Mouse (Mus musculus) hindbrain, postnatal 0 days (tissue): ENCODE data around the gene Ifi27l2b. TPM values are rescaled to one million over a fixed set of nuclear protein-coding genes. Genes with fewer than 3 reads are reported as not detected.
A peak's percentile ranks its signal among the peaks of the same experiment; 100 is the strongest.

ENCODE experiments used
- ATAC-seq: fragments of 200-750 bp; cut with Nextera tagmentation; 2 replicates; pipeline ENCODE4 v1.8.0; 2017; ENCODE audit warnings: mild to moderate bottlenecking, moderate TSS enrichment, moderate library complexity
- DNase-seq: peaks from one replicate; pipeline ENCODE4 v3.0.0-alpha.2; 2015; ENCODE audit warnings: low spot score
- H3K27ac ChIP-seq: fragments of 300-500 bp; sonication (generic); 2 replicates; pipeline ENCODE4 v1.5.1; 2014; ENCODE audit warnings: mild to moderate bottlenecking
- H3K27me3 ChIP-seq: fragments of 300-500 bp; sonication (generic); 2 replicates; pipeline ENCODE4 v1.6.1; 2014; ENCODE audit warnings: low read length, mixed read lengths; ENCODE audit not compliant: insufficient read depth
- H3K36me3 ChIP-seq: fragments of 300-500 bp; sonication (generic); 2 replicates; pipeline ENCODE4 v1.6.1; 2014; ENCODE audit warnings: low read length, mixed read lengths; ENCODE audit not compliant: insufficient read depth
- H3K4me1 ChIP-seq: fragments of 300-500 bp; sonication (generic); 2 replicates; pipeline ENCODE4 v1.6.1; 2014; ENCODE audit warnings: antibody characterized with exemption, low read length, mixed read lengths; ENCODE audit not compliant: insufficient read depth
- H3K4me2 ChIP-seq: fragments of 300-500 bp; sonication (generic); 2 replicates; pipeline ENCODE4 v1.6.1; 2014; ENCODE audit warnings: low read depth, mild to moderate bottlenecking, low read length, moderate library complexity, mixed read lengths
- H3K4me3 ChIP-seq: fragments of 300-500 bp; sonication (generic); 2 replicates; pipeline ENCODE4 v1.5.1; 2014; ENCODE audit warnings: low read length
- H3K9ac ChIP-seq: fragments of 300-500 bp; sonication (generic); replicated peaks from 2 replicates; pipeline ENCODE4 v1.6.1; 2014; ENCODE audit warnings: mild to moderate bottlenecking, low read length, moderate library complexity, mixed read lengths
- H3K9me3 ChIP-seq: fragments of 300-500 bp; sonication (generic); 2 replicates; pipeline ENCODE4 v1.6.1; 2016; ENCODE audit warnings: low read length, mixed read lengths
- CTCF ChIP-seq: IDR thresholded peaks from 2 replicates; pipeline ENCODE4 v1.5.1; 2016; ENCODE audit warnings: antibody characterized with exemption, control low read depth, low read depth
- WGBS: fragments of 180-500 bp; shearing (Covaris S2); extraction: QIAGEN DNeasy Blood & Tissue Kit; methylation state at CpG from one replicate; pipeline ENCODE4 v1.1.7; 2014; 5-methylcytosine and 5-hydroxymethylcytosine counted together
- polyA plus RNA-seq: library from polyadenylated mRNA; unstranded; fragments of >200 nt; fragmentation: Nextera tagmentation; extraction: Ambion mirVana; gene quantifications from 2 replicates; pipeline ENCODE4 v1.2.1, GENCODE M21; 2015
- total RNA-seq: library from RNA; depleted of rRNA; stranded (reverse); fragments of >200 nt; gene quantifications from 2 replicates; pipeline ENCODE4 v1.2.3, GENCODE M21; 2014; rRNA removed

Ifi27l2b gene
- total and polyA plus RNA-seq, 2 experiments from 2014 or later = not detected

DNA sequence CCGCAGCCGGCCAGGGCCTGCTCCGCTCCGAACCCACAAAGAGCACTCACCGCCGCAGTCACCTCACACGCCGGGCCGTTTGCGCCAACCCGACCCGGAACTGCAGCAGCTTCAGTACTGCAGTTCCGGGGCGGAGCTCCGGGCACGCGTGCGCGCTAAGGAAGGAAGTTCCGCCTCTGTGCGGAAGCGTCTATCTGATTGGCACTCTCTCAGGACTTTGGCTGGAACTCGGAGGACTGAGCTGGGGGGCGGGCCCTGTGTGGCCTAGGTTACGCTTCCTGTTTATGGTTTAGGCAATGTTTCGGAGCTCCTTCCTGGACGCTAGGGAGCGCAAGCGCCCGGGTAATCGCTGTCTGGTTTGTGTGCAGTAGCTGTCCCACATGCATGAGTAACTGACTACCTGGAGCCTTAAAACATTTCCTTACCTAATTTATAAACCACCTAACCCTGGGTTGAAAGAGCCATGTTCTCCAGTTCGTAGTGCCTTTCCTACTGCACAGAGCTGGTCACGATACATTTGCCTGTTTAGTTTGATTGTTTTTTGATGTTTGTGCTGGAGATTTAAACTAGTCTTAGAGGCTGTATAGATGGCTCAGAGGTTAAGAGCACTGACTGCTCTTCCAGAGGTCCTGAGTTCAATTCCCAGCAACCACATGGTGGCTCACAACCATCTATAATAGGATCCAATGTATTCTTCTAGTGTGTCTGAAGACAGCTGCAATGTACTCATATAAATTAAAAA, 31.1 kb downstream of the Ifi27l2b start, which contains the start of gene Ddx24:
TSS of gene Ddx24 (minus strand) at position 102 of the 742 bp plus-strand sequence.
- Histone ChIP-seq H3K9ac (peak within 1 kb of the TSS; percentile 83), H3K4me2 (peak within 1 kb of the TSS; percentile 96), H3K4me1 (peaks cover 23% of the 10 kb centered on the region), H3K36me3 (peaks cover 4% of the 10 kb centered on the region; the same call in 1 of the 2 replicates), H3K27me3 (no peaks in the 10 kb centered on the region), H3K4me3 (peak within 1 kb of the TSS; percentile 98), H3K9me3 (no peaks in the 10 kb centered on the region), H3K27ac (peak within 1 kb of the TSS; percentile 90)
- 1% methylated on average over 33 of the region's 33 CpGs for WGBS
- DNase-seq (peak; percentile 99), ATAC-seq (peak; percentile 99)
- peak; percentile 88 for TF ChIP-seq CTCF

DNA sequence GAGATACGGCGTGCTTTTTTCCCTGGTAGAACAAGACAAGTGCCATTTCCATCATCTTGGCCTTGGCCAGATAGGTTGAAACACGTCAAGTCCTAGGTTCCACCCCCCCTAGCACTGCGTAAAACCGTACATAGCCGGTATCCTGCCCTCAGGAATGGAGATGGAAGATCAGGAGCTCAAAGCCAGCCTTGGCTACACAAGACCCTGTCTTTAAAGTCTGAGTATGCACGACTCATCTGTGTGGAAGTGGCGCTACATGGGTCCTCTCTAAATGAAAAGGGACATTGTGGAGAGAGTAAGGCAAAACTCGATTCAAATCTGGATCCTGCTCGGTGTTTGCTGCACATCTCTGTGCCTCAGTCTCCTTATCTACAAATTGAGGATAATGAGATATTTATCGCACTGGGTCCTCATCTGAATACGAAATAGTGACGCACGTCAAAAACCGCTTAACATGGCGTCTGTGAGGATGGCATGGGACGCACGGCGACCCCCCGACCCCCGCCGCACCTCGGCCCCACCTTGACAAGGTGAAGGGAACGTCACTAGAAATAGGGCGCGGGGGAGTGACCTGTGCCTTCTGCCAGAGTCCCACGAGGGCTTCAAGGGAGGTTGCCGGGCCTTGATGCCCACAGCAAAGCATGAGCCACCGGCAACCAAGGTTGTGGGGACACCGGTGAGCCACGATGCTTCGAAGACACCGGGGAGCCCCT, 31.9 kb downstream of the Ifi27l2b start:
- peak; percentile 68 for ATAC-seq
- Histone ChIP-seq H3K9ac (peak overlapping the region; percentile 83), H3K9me3 (no peaks in the 10 kb centered on the region), H3K36me3 (peaks cover 4% of the 10 kb centered on the region; the same call in 1 of the 2 replicates), H3K4me3 (peak overlapping the region; percentile 98), H3K4me1 (peaks cover 23% of the 10 kb centered on the region), H3K4me2 (peak overlapping the region; percentile 96), H3K27me3 (no peaks in the 10 kb centered on the region), H3K27ac (peak overlapping the region; percentile 90)
- no peak for TF ChIP-seq CTCF
- 11% methylated on average over 33 of the region's 33 CpGs for WGBS
- peak; percentile 27 for DNase-seq

DNA sequence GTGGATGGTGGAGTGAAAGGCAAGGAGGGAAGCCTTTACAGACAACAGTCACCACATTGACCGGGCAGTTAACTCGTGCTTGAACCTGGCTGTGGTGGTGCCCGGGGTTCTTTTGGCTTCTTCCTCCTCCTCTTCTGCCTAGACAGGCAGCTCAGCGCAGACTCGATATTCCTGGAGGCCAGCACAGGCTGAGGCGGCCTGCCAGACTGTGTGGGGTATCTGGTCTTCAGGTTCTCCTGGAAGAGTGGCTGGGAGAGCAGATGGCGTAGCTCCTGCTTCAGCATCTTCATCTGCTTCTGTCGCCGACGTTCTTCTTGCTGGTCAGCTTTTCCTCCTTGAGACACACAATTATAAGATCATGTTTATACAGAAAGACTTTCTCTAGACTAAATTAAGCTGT, 48.9 kb downstream of the Ifi27l2b start:
- Histone ChIP-seq H3K9me3 (no peaks in the 10 kb centered on the region), H3K4me3 (no peak overlapping the region), H3K4me1 (no peaks in the 10 kb centered on the region), H3K27ac (no peak overlapping the region), H3K4me2 (no peak overlapping the region), H3K36me3 (peaks cover 80% of the 10 kb centered on the region), H3K27me3 (no peaks in the 10 kb centered on the region), H3K9ac (no peak overlapping the region)
- ATAC-seq = no peak
- WGBS = 95% methylated on average over 10 of the region's 10 CpGs
- DNase-seq = no peak
- no peak for TF ChIP-seq CTCF

DNA sequence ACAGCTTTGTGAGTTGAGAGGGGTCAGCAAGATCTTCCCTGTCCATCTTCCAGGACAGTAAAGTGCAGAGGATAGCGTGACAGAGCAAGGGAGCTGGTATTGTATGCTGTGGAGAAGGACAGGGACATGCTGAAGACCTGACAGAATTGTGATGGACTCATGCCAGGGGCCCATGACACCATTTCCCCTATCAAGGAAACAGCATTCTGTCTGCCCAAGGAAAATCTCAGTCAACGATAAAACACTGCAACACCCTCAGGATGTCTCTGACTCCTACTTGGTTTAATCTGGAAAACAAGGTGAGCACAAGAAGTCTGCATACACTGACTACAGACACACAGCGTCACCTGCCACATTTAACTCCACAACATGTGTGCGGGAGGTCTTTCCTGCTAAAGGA, 49.3 kb downstream of the Ifi27l2b start, which contains the start of gene 9330161L09Rik:
TSS of gene 9330161L09Rik (minus strand) at position 101 of the 400 bp plus-strand sequence.
- 97% methylated on average over 4 of the region's 4 CpGs for WGBS
- no peak within 1 kb of the TSS for H3K4me3 ChIP-seq
- ATAC-seq (no peak), DNase-seq (no peak)
- no peak for TF ChIP-seq CTCF
- H3K9ac ChIP-seq = no peak within 1 kb of the TSS
- no peak within 1 kb of the TSS for H3K27ac ChIP-seq
- H3K27me3 ChIP-seq = no peaks in the 10 kb centered on the region
- no peaks in the 10 kb centered on the region for H3K9me3 ChIP-seq
- no peaks in the 10 kb centered on the region for H3K4me1 ChIP-seq
- no peak within 1 kb of the TSS for H3K4me2 ChIP-seq
- H3K36me3 ChIP-seq = peaks cover 80% of the 10 kb centered on the region

DNA sequence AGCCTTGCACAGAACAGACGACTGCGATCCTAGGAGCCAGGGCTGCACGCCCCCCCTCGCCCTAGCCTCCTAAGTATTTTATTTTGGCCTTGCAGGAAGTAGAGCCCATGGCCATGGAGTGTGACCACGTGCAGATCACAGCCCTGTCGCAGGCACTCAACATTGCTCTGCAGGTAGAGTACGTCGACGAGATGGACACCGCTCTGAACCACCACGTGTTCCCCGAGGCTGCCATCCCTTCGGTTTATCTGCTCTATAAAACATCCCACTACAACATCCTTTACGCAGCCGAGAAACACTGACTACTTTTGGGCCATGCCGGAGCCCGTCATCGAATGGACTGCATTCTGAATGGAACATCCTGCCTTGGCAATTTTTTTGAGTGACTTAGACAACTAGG, 52.9 kb downstream of the Ifi27l2b start:
- Histone ChIP-seq H3K27me3 (no peaks in the 10 kb centered on the region), H3K4me2 (no peak overlapping the region), H3K4me1 (no peaks in the 10 kb centered on the region), H3K36me3 (peaks cover 65% of the 10 kb centered on the region), H3K27ac (no peak overlapping the region), H3K4me3 (no peak overlapping the region), H3K9me3 (no peaks in the 10 kb centered on the region), H3K9ac (no peak overlapping the region)
- TF ChIP-seq CTCF = no peak
- no peak for DNase-seq
- 90% methylated on average over 18 of the region's 18 CpGs for WGBS
- ATAC-seq = no peak

Other genes starting within 250 kb of the Ifi27l2b start
- gene Prima1, start 215.1 kb downstream of the Ifi27l2b start, total RNA-seq = 1.3 and 3.6 TPM in 2 replicates
- 0.87 and 0.93 TPM in 2 replicates for gene Prima1, start 215.1 kb downstream of the Ifi27l2b start, polyA plus RNA-seq
- 14.6 and 18.5 TPM in 2 replicates for gene Fam181a, start 146.2 kb downstream of the Ifi27l2b start, total RNA-seq
- gene Fam181a, start 146.2 kb downstream of the Ifi27l2b start, polyA plus RNA-seq = 8.1 and 9.2 TPM in 2 replicates
- gene Asb2, start 101.2 kb downstream of the Ifi27l2b start, total RNA-seq = 3.2 and 4.2 TPM in 2 replicates
- 1.4 and 1.6 TPM in 2 replicates for gene Asb2, start 101.2 kb downstream of the Ifi27l2b start, polyA plus RNA-seq
- gene Otub2, start 68.5 kb downstream of the Ifi27l2b start, total RNA-seq = 21.0 and 27.6 TPM in 2 replicates
- 17.3 and 18.5 TPM in 2 replicates for gene Otub2, start 68.5 kb downstream of the Ifi27l2b start, polyA plus RNA-seq
- gene 9330161L09Rik, start 49.4 kb downstream of the Ifi27l2b start, total RNA-seq = 4.2 and 6.5 TPM in 2 replicates
- gene 9330161L09Rik, start 49.4 kb downstream of the Ifi27l2b start, polyA plus RNA-seq = 0.91 and 1.1 TPM in 2 replicates
- 129 and 148 TPM in 2 replicates for gene Ddx24, start 31.4 kb downstream of the Ifi27l2b start, total RNA-seq
- 213 and 220 TPM in 2 replicates for gene Ddx24, start 31.4 kb downstream of the Ifi27l2b start, polyA plus RNA-seq
- 18.4 and 28.6 TPM in 2 replicates for gene Ifi27, start 23.0 kb downstream of the Ifi27l2b start, total RNA-seq
- 26.7 and 29.2 TPM in 2 replicates for gene Ifi27, start 23.0 kb downstream of the Ifi27l2b start, polyA plus RNA-seq
- gene Ifi27l2a, start 13.5 kb downstream of the Ifi27l2b start, total RNA-seq = 3.2 TPM in 1 of 2 replicates, not detected in the other
- gene Ifi27l2a, start 13.5 kb downstream of the Ifi27l2b start, polyA plus RNA-seq = 13.1 and 13.5 TPM in 2 replicates
- gene Ppp4r4, start 75.1 kb upstream of the Ifi27l2b start, total RNA-seq = 6.6 and 6.7 TPM in 2 replicates
- 3.0 and 3.6 TPM in 2 replicates for gene Ppp4r4, start 75.1 kb upstream of the Ifi27l2b start, polyA plus RNA-seq
- not detected in 2 replicates for gene Serpina10, start 174.2 kb upstream of the Ifi27l2b start, total RNA-seq
- gene Serpina10, start 174.2 kb upstream of the Ifi27l2b start, polyA plus RNA-seq = 0.16 TPM in 1 of 2 replicates, not detected in the other
- not detected in 2 replicates for gene Serpina6, start 200.0 kb upstream of the Ifi27l2b start, total RNA-seq
- gene Serpina6, start 200.0 kb upstream of the Ifi27l2b start, polyA plus RNA-seq = not detected in 2 replicates
- not detected in 2 replicates for gene Serpina16, start 218.9 kb upstream of the Ifi27l2b start, total RNA-seq
- gene Serpina16, start 218.9 kb upstream of the Ifi27l2b start, polyA plus RNA-seq = not detected in 2 replicates
- gene Serpina1f, start 238.3 kb upstream of the Ifi27l2b start, total RNA-seq = not detected in 2 replicates
- not detected in 2 replicates for gene Serpina1f, start 238.3 kb upstream of the Ifi27l2b start, polyA plus RNA-seq